Mouse (Mus musculus) c-Kit-negative CD71-positive TER-119-positive erythroid progenitor cells, embryonic 14.5 days (primary cell): ENCODE results near the gene Tmem117.

Source experiments
- DNase-seq: peaks from one replicate; pipeline ENCODE4 v3.0.0-alpha.2; 2013; ENCODE audit warnings: low read depth, low spot score

The Tmem117 gene

DNA sequence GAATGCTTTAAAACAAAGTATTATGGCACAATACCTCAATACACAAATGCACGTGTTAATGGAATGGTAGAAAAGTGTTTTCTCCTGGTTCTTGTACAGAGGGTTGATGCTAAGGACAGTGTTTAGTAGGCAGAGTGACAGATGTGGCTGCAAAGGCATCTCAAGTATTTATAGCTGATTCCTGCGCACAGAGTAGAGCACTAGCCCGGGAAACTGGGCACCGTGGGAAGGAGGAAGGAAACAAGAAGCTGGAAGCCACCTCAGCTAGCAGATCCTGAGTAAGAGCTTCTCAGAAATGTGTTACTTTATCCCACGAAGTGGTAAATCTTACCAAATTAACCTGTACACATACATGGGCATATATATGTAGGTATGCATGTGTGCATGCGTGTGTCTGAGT lies 395.4 kb downstream of the Tmem117 start:
- DNase-seq, result no peak

DNA sequence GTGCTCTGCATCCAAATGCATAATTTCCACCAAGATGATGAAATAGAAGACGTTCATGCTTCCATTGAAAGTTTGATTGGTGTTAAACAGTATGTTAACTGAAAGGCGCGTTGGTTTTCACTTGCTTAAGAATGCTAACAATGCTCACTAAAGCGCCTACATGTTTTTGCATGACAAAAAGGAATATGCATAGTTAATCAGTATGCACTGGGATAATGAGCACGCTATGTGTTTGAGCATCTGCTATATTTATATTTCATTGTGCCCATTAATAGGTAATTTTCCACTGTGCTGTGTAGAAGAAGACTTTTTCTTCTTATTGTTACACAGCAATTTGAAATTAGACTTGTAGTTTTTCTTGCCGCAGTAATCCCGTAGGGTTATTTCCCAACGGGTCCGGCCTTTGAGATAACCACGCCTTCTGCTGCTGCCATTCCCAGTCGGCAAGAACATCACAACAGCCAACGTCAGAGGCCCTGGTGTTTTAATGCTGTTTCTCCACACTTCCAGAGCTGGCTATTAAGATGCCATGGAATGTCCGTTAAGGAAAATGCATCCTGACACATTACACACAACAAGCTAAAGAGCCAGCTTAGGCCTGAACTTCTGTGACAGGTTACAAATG lies 399.9 kb downstream of the Tmem117 start:
- DNase-seq, result no peak

DNA sequence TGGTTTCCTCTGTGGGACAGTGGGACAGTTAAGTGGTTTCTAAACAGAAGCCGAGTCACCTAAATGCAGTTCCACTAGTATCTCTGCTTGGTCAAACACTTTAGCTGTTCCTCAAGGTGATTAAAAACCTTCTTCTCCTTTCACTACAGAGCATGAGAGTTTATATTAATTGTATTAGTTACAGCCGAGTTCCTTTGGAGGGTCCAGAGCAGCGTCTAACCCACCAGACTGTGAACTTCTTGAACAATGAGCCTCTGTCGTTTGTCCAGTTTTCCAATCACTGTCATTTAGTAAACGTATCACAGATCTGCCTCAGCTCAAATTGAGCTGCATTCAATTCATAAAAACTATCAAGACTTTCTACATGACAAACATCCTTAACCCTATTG lies 400.4 kb downstream of the Tmem117 start:
- DNase-seq, result no peak

DNA sequence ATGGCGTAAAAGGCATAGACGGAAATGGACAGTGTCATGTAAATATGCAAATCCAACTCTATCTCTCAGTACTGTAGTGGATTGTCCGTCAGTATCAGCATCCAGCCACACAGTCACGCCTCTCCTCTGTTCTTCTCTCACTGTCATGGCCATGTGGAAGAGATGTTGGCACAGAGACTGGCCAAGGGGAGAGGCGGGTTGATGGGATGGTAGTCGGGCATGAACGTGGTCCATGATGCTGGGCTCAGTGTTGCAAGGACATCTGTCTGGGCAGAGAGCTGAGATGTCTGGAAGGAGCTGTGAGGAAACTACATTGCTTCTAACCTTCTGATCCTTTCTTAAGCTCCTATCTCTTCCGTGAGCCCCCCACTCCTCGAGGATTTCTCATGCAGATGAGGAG lies 413.4 kb downstream of the Tmem117 start:
- DNase-seq, result no peak

DNA sequence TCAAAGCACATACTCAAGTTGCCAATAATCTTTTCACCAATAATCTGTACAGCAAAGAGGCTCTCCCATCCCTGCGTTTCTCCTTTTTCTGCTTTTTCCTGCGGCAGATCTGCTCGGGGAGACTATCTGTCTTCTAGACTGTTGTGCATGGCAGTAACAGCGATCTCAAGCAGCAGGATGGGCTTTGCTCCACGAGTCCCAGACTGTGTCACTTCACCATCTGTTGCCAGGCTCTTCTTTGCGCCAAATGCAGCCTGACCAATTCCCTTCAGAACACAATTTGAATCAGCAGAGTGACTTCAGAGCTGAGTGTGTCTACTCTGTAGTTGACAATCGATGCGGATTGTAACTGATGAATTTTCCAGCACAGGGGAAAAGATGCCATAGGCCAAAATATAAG lies 415.0 kb downstream of the Tmem117 start:
- DNase-seq, result no peak

DNA sequence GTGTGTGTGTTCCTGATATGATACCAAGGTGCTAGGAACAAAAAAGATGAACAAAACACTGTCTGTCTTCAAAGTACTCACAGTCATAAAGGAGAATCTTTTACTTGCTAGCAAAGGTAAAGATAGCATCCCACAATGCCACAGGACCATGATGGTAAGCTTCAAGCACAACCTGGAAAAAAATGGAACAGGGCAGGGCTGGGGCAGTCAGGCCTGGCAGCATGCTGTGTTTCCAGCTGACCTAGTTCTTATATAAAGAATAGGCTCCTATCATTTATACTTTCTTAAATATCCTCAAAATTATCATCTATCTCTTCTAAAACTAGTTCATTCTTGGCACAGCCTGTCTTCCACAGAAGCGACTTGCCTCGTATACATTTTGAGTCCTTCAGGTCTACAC lies 418.5 kb downstream of the Tmem117 start:
- no peak for DNase-seq

DNA sequence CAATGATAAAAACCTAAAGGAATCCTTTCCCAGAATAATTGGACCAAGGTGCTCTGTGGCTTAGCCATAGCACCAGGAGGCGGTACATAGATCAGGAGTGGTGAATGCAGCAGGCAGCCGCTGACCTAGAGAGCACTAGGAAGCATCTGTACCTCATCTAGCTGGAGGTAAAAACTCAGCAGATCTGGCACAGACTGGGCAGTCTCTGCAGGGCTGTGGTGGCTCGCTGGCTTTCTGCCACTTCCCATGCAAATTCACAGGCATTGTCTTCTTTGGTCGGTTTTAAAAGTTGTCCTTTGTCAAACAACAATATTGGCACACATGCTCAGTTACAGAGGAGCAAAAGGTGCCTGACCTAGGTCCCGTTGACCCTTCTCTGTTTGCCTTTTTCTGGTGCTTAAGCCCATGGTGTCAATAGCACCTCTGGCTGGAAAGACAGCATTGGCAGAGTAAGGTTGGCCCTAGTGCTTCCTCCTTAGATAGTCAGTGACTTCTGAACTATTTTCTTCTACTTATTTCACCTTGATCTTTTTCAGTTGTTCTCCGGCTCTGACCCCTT lies 420.2 kb downstream of the Tmem117 start:
- DNase-seq, result no peak

DNA sequence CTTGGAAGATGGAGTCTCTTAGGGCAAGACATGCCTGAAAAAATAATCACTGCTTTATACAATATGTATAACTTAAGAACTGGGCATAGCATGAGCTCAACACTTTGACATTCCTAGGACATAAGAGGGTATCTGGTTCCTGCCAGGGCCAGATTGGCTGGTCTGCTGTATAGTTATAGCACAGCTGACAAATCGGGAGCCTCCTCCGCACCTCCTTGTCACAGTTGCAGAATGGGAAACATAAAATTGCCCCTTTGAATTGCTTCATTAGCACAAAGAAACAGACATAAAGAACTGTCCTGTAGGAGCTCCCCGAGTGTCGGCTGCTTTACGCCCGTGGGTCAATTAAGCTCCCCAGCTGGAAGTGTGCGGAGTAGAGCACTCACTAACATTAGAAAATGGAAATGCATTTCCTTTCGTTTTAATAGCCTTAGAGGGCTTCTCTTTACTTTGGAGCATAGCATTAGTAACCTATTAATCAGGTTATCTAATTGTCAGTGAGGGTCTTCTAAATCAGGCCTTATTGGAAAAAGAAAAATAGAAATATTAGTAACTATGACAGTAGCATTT lies 426.1 kb downstream of the Tmem117 start:
- no peak for DNase-seq

DNA sequence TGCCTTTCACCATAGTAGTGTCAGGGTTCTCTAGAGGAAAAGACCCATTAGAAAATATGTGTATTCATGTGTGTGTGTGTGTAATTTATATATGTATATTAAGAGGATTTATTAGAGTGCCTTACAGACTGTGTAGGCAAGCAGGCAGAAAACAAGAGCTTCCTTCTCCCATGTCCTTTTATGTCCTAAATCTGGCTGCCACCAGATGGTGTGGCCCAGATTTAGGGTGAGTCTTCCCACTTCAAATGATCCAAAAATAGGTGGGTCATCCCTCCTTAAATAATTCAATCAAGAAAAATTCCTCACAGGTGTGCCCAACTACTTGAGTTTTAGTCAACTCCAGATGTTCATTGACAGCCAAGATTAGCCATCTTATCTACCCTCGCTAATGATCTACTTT lies 439.0 kb downstream of the Tmem117 start:
- no peak for DNase-seq

DNA sequence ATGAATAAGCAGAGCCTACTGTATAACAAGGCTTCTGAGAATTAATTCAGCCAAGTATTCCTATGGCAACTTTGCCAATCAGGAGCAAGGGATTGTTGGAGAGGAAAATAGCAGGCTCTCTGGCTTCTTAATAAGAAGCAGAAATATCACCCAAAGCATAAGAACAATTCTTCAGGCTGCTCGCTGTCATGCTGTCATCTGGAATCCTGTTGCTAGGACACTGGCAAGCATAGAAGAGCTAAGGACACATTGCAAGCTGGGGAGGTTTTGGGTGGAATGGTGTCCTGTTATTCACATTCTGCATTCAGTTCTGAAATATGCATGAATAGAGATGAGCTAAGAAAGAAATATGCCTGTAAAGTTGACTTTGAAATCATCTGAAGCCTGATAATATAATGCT lies 439.8 kb downstream of the Tmem117 start:
- DNase-seq, result no peak

DNA sequence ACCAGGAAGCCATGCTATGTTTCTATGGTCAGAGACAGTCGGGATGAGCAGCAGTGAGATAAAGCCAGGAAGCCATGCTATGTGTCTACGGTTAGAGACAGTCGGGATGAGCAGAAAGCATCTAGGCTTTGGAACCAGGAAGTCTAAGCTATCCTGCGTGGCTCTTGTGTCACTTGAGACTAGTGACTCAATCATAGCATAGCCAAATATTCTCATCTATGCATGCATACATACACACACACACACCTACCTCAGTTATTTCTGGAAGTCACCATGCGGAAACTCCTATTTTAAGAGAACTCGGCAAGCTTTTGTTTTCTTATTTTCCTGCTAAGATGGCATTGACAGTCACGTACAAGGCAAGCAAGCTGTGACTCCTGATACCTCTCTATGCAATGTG lies 441.8 kb downstream of the Tmem117 start:
- DNase-seq, result no peak

DNA sequence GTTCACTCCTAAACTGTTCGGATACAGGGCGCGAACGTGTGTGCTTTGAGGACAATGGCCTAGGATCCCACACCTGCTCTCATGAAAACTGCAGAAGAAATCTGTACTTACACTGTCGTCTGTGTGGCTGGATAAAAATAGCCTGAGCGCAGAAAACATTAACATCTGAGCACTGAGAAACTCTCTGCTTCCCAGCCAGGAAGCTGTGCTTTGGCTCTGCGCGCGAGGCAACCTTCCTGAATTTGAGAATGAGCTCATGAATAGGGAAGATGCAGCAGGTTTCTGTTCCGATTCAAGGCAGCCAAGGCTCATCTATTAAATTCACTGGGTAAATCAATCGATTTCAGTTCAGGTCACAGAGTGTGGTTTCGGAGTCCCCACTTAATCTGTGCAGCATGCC lies 446.3 kb downstream of the Tmem117 start:
- no peak for DNase-seq

DNA sequence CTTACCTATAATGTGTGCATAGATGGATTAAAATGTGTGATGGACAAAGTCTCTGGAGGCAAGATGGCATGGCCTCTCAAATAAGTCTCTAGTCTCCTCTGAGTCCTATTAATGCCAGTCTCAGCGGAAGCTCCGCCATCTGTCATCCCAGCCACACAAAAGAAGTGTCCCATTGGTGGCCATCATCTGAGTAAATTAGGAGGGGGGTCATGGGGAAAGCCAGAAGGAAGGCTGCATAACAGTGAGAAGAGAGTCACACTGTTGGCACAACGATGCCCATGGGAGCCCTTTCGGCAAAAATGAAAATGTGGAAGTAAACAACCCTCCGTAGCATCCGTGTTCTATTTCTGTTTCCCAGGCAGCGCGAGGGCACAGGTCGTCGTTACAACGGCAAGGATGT lies 452.6 kb downstream of the Tmem117 start:
- DNase-seq, result no peak

DNA sequence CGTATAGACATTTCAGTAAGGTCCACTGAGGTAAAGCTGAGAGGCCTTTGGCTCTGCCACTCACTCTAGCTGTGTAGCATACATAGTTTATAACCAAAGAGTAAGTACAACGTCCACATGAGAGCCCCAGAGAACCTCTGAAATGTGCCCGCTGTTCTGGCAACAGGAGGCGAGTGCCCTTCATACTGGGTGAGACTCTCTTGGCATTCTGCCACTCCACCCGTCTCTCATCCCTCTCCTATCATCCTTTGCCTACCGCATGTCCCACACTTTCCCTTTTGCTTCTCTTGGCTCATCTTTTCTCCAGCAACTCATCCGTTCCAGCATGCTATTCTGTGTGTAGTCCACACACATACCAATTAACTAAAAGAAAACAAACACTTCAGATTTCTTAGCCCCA lies 456.9 kb downstream of the Tmem117 start:
- DNase-seq, result no peak

DNA sequence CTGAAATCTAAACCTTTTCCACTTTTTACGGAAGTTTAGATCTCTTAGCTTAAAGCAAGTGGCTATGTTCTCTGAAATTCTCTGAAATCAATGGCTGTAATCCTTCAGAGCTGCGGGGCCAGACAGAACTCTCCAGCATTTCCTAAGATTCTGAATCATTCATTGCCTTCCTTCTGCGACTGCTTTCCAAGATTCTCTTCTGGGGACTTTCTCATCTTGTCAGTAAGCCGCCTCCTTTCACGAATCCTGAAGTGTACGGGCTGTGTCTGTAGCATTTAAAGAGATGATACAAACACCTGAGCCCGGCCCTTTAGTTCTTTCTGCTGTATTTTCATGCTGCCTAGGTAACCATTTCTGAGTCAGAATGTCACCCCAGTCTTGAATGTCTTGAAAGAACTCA lies 471.1 kb downstream of the Tmem117 start:
- no peak for DNase-seq

DNA sequence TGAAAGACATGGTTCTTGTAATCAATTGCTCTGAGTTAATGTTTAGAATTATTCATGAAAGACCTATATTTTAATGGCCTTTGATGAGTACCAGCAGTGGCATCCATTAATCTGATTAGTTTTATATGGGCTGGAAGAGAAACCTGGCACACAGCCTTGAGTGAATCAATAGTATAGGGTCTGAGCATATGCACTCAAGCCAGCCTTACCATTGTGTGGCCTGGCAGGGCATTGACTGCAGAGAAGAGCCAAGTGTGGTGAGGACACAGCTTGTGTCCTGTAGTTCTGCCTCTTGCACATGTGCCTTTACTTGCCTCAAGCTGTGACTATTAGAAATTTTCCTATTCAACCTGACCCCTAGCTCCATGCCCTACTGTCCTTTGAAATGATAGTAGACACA lies 472.5 kb downstream of the Tmem117 start:
- DNase-seq, result no peak

DNA sequence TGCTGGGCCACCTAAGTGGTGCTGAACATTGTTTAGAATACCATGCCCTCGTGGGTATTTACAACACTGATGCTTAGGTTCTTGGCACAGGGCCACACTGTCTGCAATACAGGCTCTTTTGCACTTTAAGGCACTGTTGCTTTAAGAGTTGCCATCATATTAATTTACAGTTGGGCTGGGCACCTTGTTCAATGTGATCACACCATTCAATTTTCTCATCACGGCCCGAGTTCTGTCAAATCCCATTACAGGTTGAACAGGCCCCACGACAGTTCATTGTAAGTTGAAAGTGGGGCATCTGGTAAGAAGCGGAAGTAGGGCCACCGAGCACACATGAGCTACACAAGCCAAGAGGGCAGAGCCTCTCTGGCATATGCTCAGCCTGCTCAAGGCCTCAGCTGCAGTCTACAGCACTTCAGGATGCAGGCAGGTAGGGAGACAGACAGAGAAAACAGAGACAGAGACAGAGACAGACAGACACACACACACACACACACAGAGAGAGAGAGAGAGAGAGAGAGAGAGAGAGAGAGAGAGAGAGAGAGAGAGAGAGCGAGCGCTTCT lies 478.3 kb downstream of the Tmem117 start:
- DNase-seq, result no peak

DNA sequence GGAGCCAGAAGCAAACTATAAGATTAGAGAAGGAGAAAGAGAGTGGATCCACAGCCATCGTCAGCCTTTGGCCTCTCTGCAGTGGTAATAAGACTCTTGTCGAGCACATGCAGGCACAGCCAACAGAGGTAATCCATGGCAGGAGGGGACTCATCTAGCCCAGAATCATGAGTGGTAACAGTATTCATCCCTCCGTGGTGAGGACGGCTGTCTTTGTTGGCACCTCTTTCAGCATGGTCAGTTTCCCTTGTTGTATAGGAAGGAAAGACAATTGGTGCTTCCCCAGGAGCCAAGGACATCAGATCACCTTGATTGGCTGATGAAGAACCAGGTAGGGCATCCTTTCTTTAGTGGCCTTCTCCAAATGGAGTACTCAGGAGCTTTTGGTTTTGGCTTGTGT lies 479.6 kb downstream of the Tmem117 start:
- DNase-seq, result no peak

DNA sequence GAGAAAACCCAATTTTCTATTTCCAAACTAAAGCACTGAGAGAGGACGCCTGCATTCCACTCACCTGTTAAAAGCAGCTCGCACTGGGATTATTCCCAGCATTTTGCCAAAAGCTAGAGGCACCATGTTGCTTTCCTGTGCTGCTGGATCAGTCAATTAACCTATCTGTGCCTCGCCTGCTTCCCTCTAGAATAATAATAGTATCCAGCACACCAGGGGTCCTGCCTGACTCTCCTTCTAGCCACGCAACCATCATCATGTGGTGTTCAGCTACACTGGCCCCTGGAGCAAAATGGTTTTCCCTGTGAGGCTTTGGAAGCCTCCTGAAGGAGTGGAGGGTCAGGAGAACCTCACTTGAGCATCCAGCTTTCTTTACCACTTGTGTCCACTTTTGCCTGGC lies 502.4 kb downstream of the Tmem117 start:
- no peak for DNase-seq

DNA sequence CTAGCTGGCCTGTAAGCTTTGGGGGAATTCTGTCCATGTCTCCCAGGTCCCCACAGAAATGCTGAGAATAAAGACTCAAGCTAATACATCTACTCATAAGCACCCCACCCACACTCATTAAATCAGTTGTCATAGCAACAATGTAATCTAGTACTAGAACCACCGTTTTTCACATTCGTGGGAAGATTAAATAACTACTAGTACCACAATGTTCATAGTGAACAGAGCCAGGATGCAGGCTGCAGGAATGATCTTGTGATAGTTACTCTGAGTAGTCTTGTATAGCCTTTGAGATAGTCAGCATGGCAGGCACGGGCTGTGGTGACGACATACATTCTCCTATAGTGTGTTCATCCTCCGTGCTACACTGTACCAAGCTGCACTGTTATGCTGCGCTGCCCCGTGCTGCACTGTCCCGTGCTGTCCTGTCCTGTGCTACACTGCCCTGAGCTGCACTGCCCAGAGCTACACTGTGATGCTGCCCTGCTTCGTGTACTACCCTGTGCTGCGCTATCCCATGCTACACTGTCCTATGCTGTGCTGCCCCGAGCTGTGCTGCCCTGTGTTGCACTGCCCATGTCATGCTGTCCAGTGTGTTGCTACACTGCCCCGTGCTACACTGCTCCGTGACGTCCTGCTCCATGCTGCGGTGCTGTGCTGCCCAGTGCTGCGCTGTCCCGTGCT lies 507.0 kb downstream of the Tmem117 start:
- DNase-seq, result no peak

DNA sequence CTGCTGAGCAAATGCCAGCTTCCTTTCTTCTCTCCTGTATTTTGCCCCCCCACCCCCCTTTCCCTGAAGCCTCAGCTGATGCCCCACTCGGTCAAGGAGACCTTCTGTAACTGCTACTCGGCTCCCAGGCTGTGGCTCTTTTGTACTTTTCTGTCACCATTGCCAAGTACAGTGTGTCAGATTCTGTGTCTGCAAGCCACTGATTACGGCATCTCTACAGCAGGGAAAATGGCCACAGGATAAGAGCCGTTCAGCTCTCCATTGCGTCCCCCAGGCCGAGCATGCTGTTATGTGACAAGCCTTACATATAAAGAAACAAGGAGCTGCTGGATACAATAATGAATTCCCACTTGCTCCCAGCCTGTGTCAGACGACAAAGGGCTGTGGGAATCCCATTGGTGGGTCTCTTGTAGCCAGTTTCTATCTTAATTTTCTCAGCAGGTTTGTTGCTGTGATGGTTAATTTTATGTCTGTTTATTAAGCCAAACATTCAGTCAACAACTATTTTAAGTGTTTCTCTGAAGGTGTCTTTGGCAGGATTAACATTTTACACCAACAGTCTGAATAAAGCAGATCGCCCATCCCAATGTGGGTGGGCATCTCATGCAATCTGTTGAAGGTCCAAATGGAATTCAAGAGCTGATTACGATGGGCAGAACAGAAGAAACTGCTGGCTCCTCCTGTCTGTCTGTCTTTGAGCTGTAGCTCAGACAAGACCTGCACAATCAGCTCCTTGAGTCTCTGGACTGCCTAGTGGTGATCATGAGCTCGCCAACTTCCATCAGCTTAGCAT lies 508.2 kb downstream of the Tmem117 start:
- DNase-seq, result no peak
